Mouse (Mus musculus): ENCODE data around the gene Caskin2. TPM values are rescaled to one million over a fixed set of nuclear protein-coding genes. Genes with fewer than 3 reads are reported as not detected.

Caskin2 gene
- polyA plus RNA-seq, 1 experiment from 2014 or later, result 6.6 TPM

- Histone ChIP-seq H3K27me3 (ENCODE audit: control insufficient read depth, insufficient read depth, low read length) (no peaks in the 10 kb centered on the region), H3K4me3 (ENCODE audit: low read depth, low read length) (no peak overlapping the region), H3K27ac (replicated peaks) (no peak overlapping the region), H3K4me2 (replicated peaks; ENCODE audit: low read depth) (no peak overlapping the region), H3K9ac (ENCODE audit: low read length) (no peak overlapping the region), H3K9me3 (ENCODE audit: control insufficient read depth, low read length) (no peaks in the 10 kb centered on the region), H3K36me3 (ENCODE audit: control insufficient read depth, insufficient read depth, low read length) (peaks cover 7% of the 10 kb centered on the region), H3K4me1 (replicated peaks; ENCODE audit: control insufficient read depth, insufficient read depth) (0 out of 2 replicates have a peak, but pooled peaks cover 5% of the 10 kb centered on the region)
- no peak for TF ChIP-seq CTCF (IDR thresholded peaks at IDR 0.05; ENCODE audit: low read depth)
- no peak for TF ChIP-seq EP300 (optimal IDR thresholded peaks at IDR 0.05)
- WGBS, result 67% methylated on average over 4 of the region's 4 CpGs
- no peak for ATAC-seq (ENCODE audit: low FRiP score, low TSS enrichment)
- no peak for DNase-seq (ENCODE audit: low spot score)
These were observed 7.6 kb upstream of the Caskin2 start for GRCm38 (mm10) chr11:115821001-115821400.

GRCm38 (mm10) chr11:115819915-115820623 lies 6.6 kb upstream of the Caskin2 start:
- H3K4me1 ChIP-seq (replicated peaks; ENCODE audit: control insufficient read depth, insufficient read depth), result 0 out of 2 replicates have a peak, but pooled peaks cover 5% of the 10 kb centered on the region
- TF ChIP-seq EP300 (optimal IDR thresholded peaks at IDR 0.05) (no peak), CTCF (IDR thresholded peaks at IDR 0.05; ENCODE audit: low read depth) (no peak)
- no peak overlapping the region for H3K9ac ChIP-seq (ENCODE audit: low read length)
- no peak overlapping the region for H3K4me2 ChIP-seq (replicated peaks; ENCODE audit: low read depth)
- ATAC-seq (ENCODE audit: low FRiP score, low TSS enrichment), result no peak
- H3K27me3 ChIP-seq (ENCODE audit: control insufficient read depth, insufficient read depth, low read length), result no peaks in the 10 kb centered on the region
- H3K36me3 ChIP-seq (ENCODE audit: control insufficient read depth, insufficient read depth, low read length), result peaks cover 7% of the 10 kb centered on the region
- 88% methylated on average over 16 of the region's 16 CpGs for WGBS
- H3K9me3 ChIP-seq (ENCODE audit: control insufficient read depth, low read length), result no peaks in the 10 kb centered on the region
- H3K4me3 ChIP-seq (ENCODE audit: low read depth, low read length), result no peak overlapping the region
- no peak overlapping the region for H3K27ac ChIP-seq (replicated peaks)
- no peak for DNase-seq (ENCODE audit: low spot score)

- Histone ChIP-seq H3K4me3 (ENCODE audit: low read depth, low read length) (no peak overlapping the region), H3K9ac (ENCODE audit: low read length) (no peak overlapping the region), H3K27ac (replicated peaks) (no peak overlapping the region), H3K4me2 (replicated peaks; ENCODE audit: low read depth) (no peak overlapping the region), H3K9me3 (ENCODE audit: control insufficient read depth, low read length) (no peaks in the 10 kb centered on the region), H3K36me3 (ENCODE audit: control insufficient read depth, insufficient read depth, low read length) (peaks cover 7% of the 10 kb centered on the region), H3K4me1 (replicated peaks; ENCODE audit: control insufficient read depth, insufficient read depth) (peaks cover 3% of the 10 kb centered on the region; the same call in 1 of the 2 replicates), H3K27me3 (ENCODE audit: control insufficient read depth, insufficient read depth, low read length) (no peaks in the 10 kb centered on the region)
- DNase-seq (ENCODE audit: low spot score), result no peak
- ATAC-seq (ENCODE audit: low FRiP score, low TSS enrichment), result no peak
- 90% methylated on average over 5 of the region's 5 CpGs for WGBS
- TF ChIP-seq EP300 (optimal IDR thresholded peaks at IDR 0.05) (no peak), CTCF (IDR thresholded peaks at IDR 0.05; ENCODE audit: low read depth) (peak; percentile 54)
These were observed 3.9 kb upstream of the Caskin2 start for GRCm38 (mm10) chr11:115817331-115817730.

- Histone ChIP-seq H3K9ac (ENCODE audit: low read length) (peak within 1 kb of the TSS; percentile 83), H3K4me2 (replicated peaks; ENCODE audit: low read depth) (peak within 1 kb of the TSS; percentile 99), H3K9me3 (ENCODE audit: control insufficient read depth, low read length) (no peaks in the 10 kb centered on the region), H3K27me3 (ENCODE audit: control insufficient read depth, insufficient read depth, low read length) (no peaks in the 10 kb centered on the region), H3K27ac (replicated peaks) (peak within 1 kb of the TSS; percentile 84), H3K4me1 (replicated peaks; ENCODE audit: control insufficient read depth, insufficient read depth) (peaks cover 12% of the 10 kb centered on the region), H3K36me3 (ENCODE audit: control insufficient read depth, insufficient read depth, low read length) (no peaks in the 10 kb centered on the region; the same call in none of the 2 replicates), H3K4me3 (ENCODE audit: low read depth, low read length) (peak within 1 kb of the TSS; percentile 82)
- peak; percentile 50 for ATAC-seq (ENCODE audit: low FRiP score, low TSS enrichment)
- TF ChIP-seq EP300 (optimal IDR thresholded peaks at IDR 0.05), result no peak
- no peak for TF ChIP-seq CTCF (IDR thresholded peaks at IDR 0.05; ENCODE audit: low read depth)
- WGBS, result under 1% methylated on average over 55 of the region's 84 CpGs
- DNase-seq (ENCODE audit: low spot score), result peak; percentile 89
These were observed 1.4 kb upstream of the Caskin2 start, which contains the start of gene Tsen54 for GRCm38 (mm10) chr11:115814605-115815450. Tsen54 (plus strand) TSS chr11:115814724.

- H3K27me3 ChIP-seq (ENCODE audit: control insufficient read depth, insufficient read depth, low read length), result no peaks in the 10 kb centered on the region
- WGBS, result 2% methylated on average over 26 of the region's 28 CpGs
- H3K4me1 ChIP-seq (replicated peaks; ENCODE audit: control insufficient read depth, insufficient read depth), result peaks cover 21% of the 10 kb centered on the region
- DNase-seq (ENCODE audit: low spot score) (no peak), ATAC-seq (ENCODE audit: low FRiP score, low TSS enrichment) (no peak)
- peak overlapping the region; percentile 99 for H3K4me2 ChIP-seq (replicated peaks; ENCODE audit: low read depth)
- peak overlapping the region; percentile 82 for H3K4me3 ChIP-seq (ENCODE audit: low read depth, low read length)
- peak overlapping the region; percentile 84 for H3K27ac ChIP-seq (replicated peaks)
- no peaks in the 10 kb centered on the region; the same call in 1 of the 2 replicates for H3K36me3 ChIP-seq (ENCODE audit: control insufficient read depth, insufficient read depth, low read length)
- no peaks in the 10 kb centered on the region for H3K9me3 ChIP-seq (ENCODE audit: control insufficient read depth, low read length)
- no peak for TF ChIP-seq EP300 (optimal IDR thresholded peaks at IDR 0.05)
- TF ChIP-seq CTCF (IDR thresholded peaks at IDR 0.05; ENCODE audit: low read depth), result no peak
- peak overlapping the region; percentile 83 for H3K9ac ChIP-seq (ENCODE audit: low read length)
These were observed 662 bp downstream of the Caskin2 start for GRCm38 (mm10) chr11:115812533-115813420.

Measured in stomach, postnatal 0 days (tissue).